Mouse (Mus musculus): ENCODE data around the gene Zfp365.

DNA sequence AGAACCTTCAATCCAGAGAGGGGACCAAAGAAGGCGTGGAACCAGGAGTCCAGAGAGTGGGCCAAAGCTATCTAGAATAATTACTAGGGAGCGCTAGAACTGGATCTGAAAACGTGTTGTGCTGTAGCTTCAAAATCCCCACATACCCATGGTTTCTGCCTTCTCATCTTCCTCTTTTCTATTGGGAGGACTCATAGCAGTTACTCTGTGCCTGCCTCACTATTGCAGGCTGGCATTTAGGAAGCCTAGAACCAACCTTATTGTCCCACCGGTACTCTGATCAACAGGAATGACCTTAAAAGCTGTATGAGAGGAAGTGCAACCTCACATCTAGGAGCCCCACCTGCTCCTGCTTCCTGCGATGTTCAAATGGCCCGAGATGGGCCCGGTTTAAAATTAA lies 16.1 kb upstream of the Zfp365 start:
- TF ChIP-seq CTCF (IDR thresholded peaks at IDR 0.05; ENCODE audit: control insufficient read depth, insufficient read depth, low read length) = no peak
- no peak for TF ChIP-seq POLR2A (IDR thresholded peaks at IDR 0.05; ENCODE audit: borderline replicate concordance, control insufficient read depth, low read depth, low read length)

All from bone marrow, adult 2 months (tissue).